In genomic region chr5:114948891-114949290, GRCm38 (mm10) we compare ENCODE assay signal across 9 mouse cellular contexts. TPM values are rescaled to one million over a fixed set of nuclear protein-coding genes. Genes with fewer than 3 reads are reported as not detected.
DNase-seq lines count a peak whose midpoint lies in the region; ATAC-seq lines count a peak whose summit lies in the region.
"Had no signal": no experiment of that assay in that cellular context is flagged by ENCODE, and none has a peak within 500 bp of the region (broad histone marks: within the 10 kb centered on the region; RNA-seq: fewer than 3 reads in every experiment).

No protein-coding gene starts in this region.

- no peak overlapping the region for H3K9ac ChIP-seq in forebrain, embryonic 13.5 days
- H3K9ac ChIP-seq in forebrain, embryonic 15.5 days (replicated peaks), result no peak overlapping the region
- H3K9ac ChIP-seq in embryonic facial prominence, embryonic 12.5 days, result no peak overlapping the region

- peak; percentile 92 for DNase-seq in 3T3-L1 (ENCODE audit: low read depth, low spot score)
- peak; percentile 75 to 77 for DNase-seq in kidney, postnatal 25 days
- no peak for DNase-seq in neural tube, embryonic 10.5 days (ENCODE audit: extremely low spot score, low spot score)

- 0 out of 2 replicates have a peak overlapping the region, but pooled peaks have one; percentile 2 for H3K27ac ChIP-seq in forebrain, embryonic 13.5 days
- no peak overlapping the region for H3K27ac ChIP-seq in forebrain, embryonic 15.5 days (replicated peaks)
- H3K27ac ChIP-seq in embryonic facial prominence, embryonic 12.5 days, result peak overlapping the region; percentile 1; the same call in 1 of the 2 replicates
- H3K27ac ChIP-seq: layer of hippocampus, adult 2 months had no signal

- ATAC-seq in forebrain, embryonic 13.5 days, result no peak
- no peak for ATAC-seq in forebrain, embryonic 15.5 days (replicated peaks)
- ATAC-seq in embryonic facial prominence, embryonic 12.5 days (ENCODE audit: insufficient number of reproducible peaks, insufficient read depth, low FRiP score, low TSS enrichment), result no peak
- no peak for ATAC-seq in granulocyte monocyte progenitor cell, adult 5-6 weeks (replicated peaks; ENCODE audit: poor library complexity, severe bottlenecking)
- ATAC-seq in megakaryocyte-erythroid progenitor cell, adult 5-6 weeks (replicated peaks; ENCODE audit: low FRiP score, low TSS enrichment, poor library complexity, severe bottlenecking), result no peak

- H3K27me3 ChIP-seq in forebrain, embryonic 13.5 days, result no peaks in the 10 kb centered on the region
- no peaks in the 10 kb centered on the region for H3K27me3 ChIP-seq in forebrain, embryonic 15.5 days
- H3K27me3 ChIP-seq in embryonic facial prominence, embryonic 12.5 days, result no peaks in the 10 kb centered on the region

- no peak overlapping the region for H3K4me2 ChIP-seq in forebrain, embryonic 13.5 days
- no peak overlapping the region for H3K4me2 ChIP-seq in forebrain, embryonic 15.5 days (replicated peaks)
- H3K4me2 ChIP-seq in embryonic facial prominence, embryonic 12.5 days (replicated peaks), result no peak overlapping the region

- no peaks in the 10 kb centered on the region for H3K9me3 ChIP-seq in forebrain, embryonic 13.5 days (replicated peaks)
- no peaks in the 10 kb centered on the region for H3K9me3 ChIP-seq in forebrain, embryonic 15.5 days
- H3K9me3 ChIP-seq in embryonic facial prominence, embryonic 12.5 days, result no peaks in the 10 kb centered on the region

- H3K4me1 ChIP-seq in forebrain, embryonic 13.5 days, result no peaks in the 10 kb centered on the region
- H3K4me1 ChIP-seq in forebrain, embryonic 15.5 days, result no peaks in the 10 kb centered on the region
- no peaks in the 10 kb centered on the region; the same call in 1 of the 2 replicates for H3K4me1 ChIP-seq in embryonic facial prominence, embryonic 12.5 days

- peaks cover 56% of the 10 kb centered on the region for H3K36me3 ChIP-seq in forebrain, embryonic 13.5 days (ENCODE audit: poor library complexity, severe bottlenecking)
- H3K36me3 ChIP-seq in forebrain, embryonic 15.5 days, result peaks cover 41% of the 10 kb centered on the region
- peaks cover 47% of the 10 kb centered on the region for H3K36me3 ChIP-seq in embryonic facial prominence, embryonic 12.5 days

- WGBS in forebrain, embryonic 13.5 days, result 72% methylated on average over 6 of the region's 6 CpGs
- WGBS in forebrain, embryonic 15.5 days, result 59% methylated on average over 6 of the region's 6 CpGs
- WGBS in embryonic facial prominence, embryonic 12.5 days, result 76% methylated on average over 6 of the region's 6 CpGs

- no peak overlapping the region for H3K4me3 ChIP-seq in forebrain, embryonic 13.5 days
- H3K4me3 ChIP-seq in forebrain, embryonic 15.5 days, result no peak overlapping the region
- H3K4me3 ChIP-seq in embryonic facial prominence, embryonic 12.5 days, result no peak overlapping the region
- H3K4me3 ChIP-seq: layer of hippocampus, adult 2 months had no signal

RNA-seq across cellular contexts. Expression of gene 2210016L21Rik, which starts 6.9 kb away (rescaled TPM):
- polyA plus RNA-seq in forebrain, embryonic 13.5 days (2015; fragmentation: Nextera tagmentation; extraction: Ambion mirVana), result 77.5 and 85.3 TPM in 2 replicates
- polyA plus RNA-seq in forebrain, embryonic 15.5 days (2015; fragmentation: Nextera tagmentation; extraction: Ambion mirVana), result 98.1 and 103 TPM in 2 replicates
- 65.4 and 73.8 TPM in 2 replicates for polyA plus RNA-seq in embryonic facial prominence, embryonic 12.5 days (2016; fragmentation: Nextera tagmentation; extraction: Ambion mirVana)
- total RNA-seq in granulocyte monocyte progenitor cell, adult 5-6 weeks (2014; fragmentation: Nextera tagmentation), result 9.0 and 12.3 TPM in 2 replicates
- total RNA-seq in granulocyte monocyte progenitor cell, adult 5-6 weeks (2017), result 10.7 and 14.2 TPM in 2 replicates
- 20.0 and 21.2 TPM in 2 replicates for total RNA-seq in megakaryocyte-erythroid progenitor cell, adult 5-6 weeks (2014; fragmentation: Nextera tagmentation)
- 13.2 and 20.1 TPM in 2 replicates for total RNA-seq in megakaryocyte-erythroid progenitor cell, adult 5-6 weeks (2017)

RNA-seq across cellular contexts. Expression of gene Hnf1a, which starts 22.0 kb away (rescaled TPM):
- polyA plus RNA-seq in forebrain, embryonic 13.5 days (2015; fragmentation: Nextera tagmentation; extraction: Ambion mirVana), result 0.05 and 0.06 TPM in 2 replicates
- polyA plus RNA-seq in forebrain, embryonic 15.5 days (2015; fragmentation: Nextera tagmentation; extraction: Ambion mirVana), result not detected in 2 replicates
- 0.05 TPM in 1 of 2 replicates, not detected in the other for polyA plus RNA-seq in embryonic facial prominence, embryonic 12.5 days (2016; fragmentation: Nextera tagmentation; extraction: Ambion mirVana)
- total RNA-seq in granulocyte monocyte progenitor cell, adult 5-6 weeks (2014; fragmentation: Nextera tagmentation), result not detected in 2 replicates
- not detected in 2 replicates for total RNA-seq in granulocyte monocyte progenitor cell, adult 5-6 weeks (2017)
- not detected in 2 replicates for total RNA-seq in megakaryocyte-erythroid progenitor cell, adult 5-6 weeks (2014; fragmentation: Nextera tagmentation)
- not detected in 2 replicates for total RNA-seq in megakaryocyte-erythroid progenitor cell, adult 5-6 weeks (2017)
- total RNA-seq: layer of hippocampus, adult 2 months had no signal

RNA-seq across cellular contexts. Expression of gene Oasl1, which starts 25.9 kb away (rescaled TPM):
- polyA plus RNA-seq in forebrain, embryonic 13.5 days (2015; fragmentation: Nextera tagmentation; extraction: Ambion mirVana), result 0.15 and 0.28 TPM in 2 replicates
- 0.17 and 0.23 TPM in 2 replicates for polyA plus RNA-seq in forebrain, embryonic 15.5 days (2015; fragmentation: Nextera tagmentation; extraction: Ambion mirVana)
- polyA plus RNA-seq in embryonic facial prominence, embryonic 12.5 days (2016; fragmentation: Nextera tagmentation; extraction: Ambion mirVana), result 0.38 and 0.65 TPM in 2 replicates
- total RNA-seq in granulocyte monocyte progenitor cell, adult 5-6 weeks (2014; fragmentation: Nextera tagmentation), result 5.2 and 5.4 TPM in 2 replicates
- 0.73 and 1.8 TPM in 2 replicates for total RNA-seq in granulocyte monocyte progenitor cell, adult 5-6 weeks (2017)
- total RNA-seq in megakaryocyte-erythroid progenitor cell, adult 5-6 weeks (2014; fragmentation: Nextera tagmentation), result 12.2 and 21.1 TPM in 2 replicates
- total RNA-seq in megakaryocyte-erythroid progenitor cell, adult 5-6 weeks (2017), result 2.6 and 7.0 TPM in 2 replicates
- total RNA-seq: layer of hippocampus, adult 2 months had no signal

RNA-seq across cellular contexts. Expression of gene Oasl2, which starts 52.2 kb away (rescaled TPM):
- 1.5 and 2.0 TPM in 2 replicates for polyA plus RNA-seq in forebrain, embryonic 13.5 days (2015; fragmentation: Nextera tagmentation; extraction: Ambion mirVana)
- polyA plus RNA-seq in forebrain, embryonic 15.5 days (2015; fragmentation: Nextera tagmentation; extraction: Ambion mirVana), result 2.4 and 2.9 TPM in 2 replicates
- 2.4 and 4.2 TPM in 2 replicates for polyA plus RNA-seq in embryonic facial prominence, embryonic 12.5 days (2016; fragmentation: Nextera tagmentation; extraction: Ambion mirVana)
- 6.7 and 10.4 TPM in 2 replicates for total RNA-seq in granulocyte monocyte progenitor cell, adult 5-6 weeks (2014; fragmentation: Nextera tagmentation)
- 4.7 and 7.6 TPM in 2 replicates for total RNA-seq in granulocyte monocyte progenitor cell, adult 5-6 weeks (2017)
- 3.9 and 6.3 TPM in 2 replicates for total RNA-seq in megakaryocyte-erythroid progenitor cell, adult 5-6 weeks (2014; fragmentation: Nextera tagmentation)
- 5.8 and 9.7 TPM in 2 replicates for total RNA-seq in megakaryocyte-erythroid progenitor cell, adult 5-6 weeks (2017)
